ENCODE assay signal across 8 mouse cellular contexts in genomic region chr1:182019266-182019925, GRCm38 (mm10). TPM values are rescaled to one million over a fixed set of nuclear protein-coding genes. Genes with fewer than 3 reads are reported as not detected.
A peak's percentile ranks its signal among the peaks of the same experiment; 100 is the strongest.
DNase-seq lines count a peak whose midpoint lies in the region; ATAC-seq and TF ChIP-seq lines count a peak whose summit lies in the region.

No protein-coding gene starts in this region.

- peak overlapping the region; percentile 98 for H3K27ac ChIP-seq in forebrain, embryonic 16.5 days (ENCODE audit: low read length)
- peak overlapping the region; percentile 98 for H3K27ac ChIP-seq in midbrain, postnatal 0 days (ENCODE audit: low read depth, low read length)

- no peaks in the 10 kb centered on the region for H3K36me3 ChIP-seq in megakaryocyte, embryonic 14.5 days (replicated peaks; ENCODE audit: low read length)
- H3K36me3 ChIP-seq in forebrain, embryonic 16.5 days (ENCODE audit: control insufficient read depth, insufficient read depth), result no peaks in the 10 kb centered on the region
- H3K36me3 ChIP-seq in midbrain, postnatal 0 days (ENCODE audit: insufficient read depth, low read length), result no peaks in the 10 kb centered on the region

- no peak for ATAC-seq in megakaryocyte, adult 5-6 weeks (ENCODE audit: poor library complexity, severe bottlenecking)
- ATAC-seq in forebrain, embryonic 16.5 days, result peak; percentile 69
- peak; percentile 74 for ATAC-seq in midbrain, postnatal 0 days (ENCODE audit: low FRiP score)
- no peak for ATAC-seq in monocyte, adult 5-6 weeks (replicated peaks; ENCODE audit: insufficient number of reproducible peaks, low FRiP score, low TSS enrichment, poor library complexity, severe bottlenecking)

- peak overlapping the region; percentile 92 for H3K4me3 ChIP-seq in megakaryocyte, embryonic 14.5 days (replicated peaks)
- peak overlapping the region; percentile 79 for H3K4me3 ChIP-seq in forebrain, embryonic 16.5 days (replicated peaks; ENCODE audit: low read length)
- peak overlapping the region; percentile 93 for H3K4me3 ChIP-seq in midbrain, postnatal 0 days (ENCODE audit: low read depth, low read length)

- peak overlapping the region; percentile 56 for H3K4me2 ChIP-seq in forebrain, embryonic 16.5 days (ENCODE audit: low read length)
- peak overlapping the region; percentile 60 for H3K4me2 ChIP-seq in midbrain, postnatal 0 days (ENCODE audit: low read depth, low read length, poor library complexity, severe bottlenecking)

- no peak for TF ChIP-seq CTCF in midbrain, postnatal 0 days (IDR thresholded peaks at IDR 0.05)

- H3K9ac ChIP-seq in forebrain, embryonic 16.5 days (replicated peaks; ENCODE audit: low read depth, low read length), result peak overlapping the region; percentile 94
- H3K9ac ChIP-seq in midbrain, postnatal 0 days (replicated peaks; ENCODE audit: low read length, poor library complexity, severe bottlenecking), result peak overlapping the region; percentile 87

- peaks cover 45% of the 10 kb centered on the region for H3K27me3 ChIP-seq in megakaryocyte, embryonic 14.5 days (replicated peaks)
- no peaks in the 10 kb centered on the region for H3K27me3 ChIP-seq in forebrain, embryonic 16.5 days (replicated peaks; ENCODE audit: control insufficient read depth, insufficient read depth, low read length)
- H3K27me3 ChIP-seq in midbrain, postnatal 0 days (ENCODE audit: insufficient read depth, low read length), result no peaks in the 10 kb centered on the region

- H3K9me3 ChIP-seq in megakaryocyte, embryonic 14.5 days, result no peaks in the 10 kb centered on the region
- H3K9me3 ChIP-seq in forebrain, embryonic 16.5 days (ENCODE audit: control insufficient read depth, low read length), result no peaks in the 10 kb centered on the region
- no peaks in the 10 kb centered on the region for H3K9me3 ChIP-seq in midbrain, postnatal 0 days (ENCODE audit: low read length)

- under 1% methylated on average over 54 of the region's 104 CpGs for WGBS in forebrain, embryonic 16.5 days
- under 1% methylated on average over 27 of the region's 104 CpGs for WGBS in midbrain, postnatal 0 days

- H3K4me1 ChIP-seq in megakaryocyte, embryonic 14.5 days, result peaks cover 27% of the 10 kb centered on the region
- H3K4me1 ChIP-seq in forebrain, embryonic 16.5 days (replicated peaks; ENCODE audit: control insufficient read depth, insufficient read depth, low read length), result peaks cover 22% of the 10 kb centered on the region
- no peaks in the 10 kb centered on the region; the same call in 1 of the 2 replicates for H3K4me1 ChIP-seq in midbrain, postnatal 0 days (ENCODE audit: insufficient read depth, low read length)

- peak; percentile 44 to 75 for DNase-seq in adrenal gland, adult (ENCODE audit: inconsistent age in 2 of 2, low spot score in 1 of 2)
- no peak for DNase-seq in adrenal gland, postnatal 4 days (ENCODE audit: low spot score in 2 of 2)
- peak; percentile 3 to 44 for DNase-seq in kidney, postnatal 36 days
- DNase-seq in midbrain, postnatal 0 days (ENCODE audit: low spot score), result peak; percentile 59

RNA-seq across cellular contexts. Expression of gene Enah, which starts 0.4 kb away (rescaled TPM):
- total RNA-seq in adrenal gland, postnatal 4 days (2021), result 100 to 1,000 TPM; 107 to 121 TPM
- 37.0 and 100 TPM in 2 replicates for polyA plus RNA-seq in megakaryocyte, embryonic 14.5 days (2012; ENCODE audit: insufficient read depth, low replicate concordance)
- 0.68 and 1.9 TPM in 2 replicates for total RNA-seq in megakaryocyte, adult 5-6 weeks (2015)
- total RNA-seq in megakaryocyte, adult 5-6 weeks (2017), result 0.57 and 1.3 TPM in 2 replicates
- polyA plus RNA-seq in forebrain, embryonic 16.5 days (2015; fragmentation: Nextera tagmentation; extraction: Ambion mirVana), result 28.0 and 35.6 TPM in 2 replicates
- total RNA-seq in midbrain, postnatal 0 days (2014; rRNA removed), result 78.0 and 84.2 TPM in 2 replicates
- polyA plus RNA-seq in midbrain, postnatal 0 days (2015; fragmentation: Nextera tagmentation; extraction: Ambion mirVana), result 16.8 and 23.0 TPM in 2 replicates
- total RNA-seq in monocyte, adult 5-6 weeks (2017), result 0.11 to 0.39 TPM in 2 of 3 replicates, not detected in the other

Comparison
In these comparisons a context has a peak if more than half of its experiments do, and no peak if none do; other contexts are left out.
1. DNase-seq: peak in adrenal gland, adult (2 of 2), kidney, postnatal 36 days (2 of 2) and midbrain, postnatal 0 days (single experiment); none in adrenal gland, postnatal 4 days (0 of 2).
2. ATAC-seq: peak in forebrain, embryonic 16.5 days (single experiment) and midbrain, postnatal 0 days (single experiment); none in megakaryocyte, adult 5-6 weeks (single experiment) and monocyte, adult 5-6 weeks (single experiment).
3. RNA of gene Enah, which starts 0.4 kb away (total RNA-seq): 107 to 121 TPM in adrenal gland, postnatal 4 days and 78.0 to 84.2 TPM in midbrain, postnatal 0 days; 0.57 to 1.9 TPM in megakaryocyte, adult 5-6 weeks and 0.11 to 0.39 TPM in monocyte, adult 5-6 weeks; every median in the first group is over 10 times any median in the second.
4. Peak in every context shown above with its lines, with median percentiles within 50 percentile points of each other: H3K4me3 ChIP-seq.